Mouse (Mus musculus): Measurements from ENCODE around the gene Card9. TPM values are rescaled to one million over a fixed set of nuclear protein-coding genes. Genes with fewer than 3 reads are reported as not detected.

Card9 gene
- polyA plus RNA-seq, 1 experiment from 2014 or later: 0.53 TPM

- ATAC-seq (ENCODE audit: low FRiP score, low TSS enrichment): no peak
- Histone ChIP-seq H3K36me3 (ENCODE audit: control insufficient read depth, insufficient read depth, low read length) (no peaks in the 10 kb centered on the region), H3K4me3 (ENCODE audit: low read length) (no peak overlapping the region), H3K27ac (ENCODE audit: low read depth, low read length) (no peak overlapping the region), H3K9me3 (ENCODE audit: control insufficient read depth, low read length) (0 out of 2 replicates have a peak, but pooled peaks cover 4% of the 10 kb centered on the region), H3K4me1 (ENCODE audit: control insufficient read depth, insufficient read depth, low read length) (no peaks in the 10 kb centered on the region; the same call in 1 of the 2 replicates), H3K4me2 (replicated peaks; ENCODE audit: low read depth, low read length) (no peak overlapping the region), H3K9ac (ENCODE audit: low read depth, low read length) (no peak overlapping the region), H3K27me3 (ENCODE audit: control insufficient read depth, insufficient read depth, low read length) (no peaks in the 10 kb centered on the region)
- WGBS: 74% methylated on average over 2 of the region's 2 CpGs
Measured at GRCm38 (mm10) chr2:26305555-26305954, 55.2 kb downstream of the Card9 start.

- H3K36me3 ChIP-seq (ENCODE audit: control insufficient read depth, insufficient read depth, low read length): no peaks in the 10 kb centered on the region
- 56% methylated on average over 1 of the region's 1 CpGs for WGBS
- H3K4me1 ChIP-seq (ENCODE audit: control insufficient read depth, insufficient read depth, low read length): no peaks in the 10 kb centered on the region; the same call in 1 of the 2 replicates
- H3K4me2 ChIP-seq (replicated peaks; ENCODE audit: low read depth, low read length): no peak overlapping the region
- no peak overlapping the region for H3K9ac ChIP-seq (ENCODE audit: low read depth, low read length)
- no peak overlapping the region for H3K27ac ChIP-seq (ENCODE audit: low read depth, low read length)
- no peak for ATAC-seq (ENCODE audit: low FRiP score, low TSS enrichment)
- H3K4me3 ChIP-seq (ENCODE audit: low read length): no peak overlapping the region
- H3K27me3 ChIP-seq (ENCODE audit: control insufficient read depth, insufficient read depth, low read length): no peaks in the 10 kb centered on the region
- H3K9me3 ChIP-seq (ENCODE audit: control insufficient read depth, low read length): 0 out of 2 replicates have a peak, but pooled peaks cover 4% of the 10 kb centered on the region
Measured at GRCm38 (mm10) chr2:26304711-26305110, 56.0 kb downstream of the Card9 start.

Other genes with a start within 250 kb of the Card9 start
- gene Nacc2, start 237.7 kb downstream of the Card9 start, polyA plus RNA-seq (2014; fragmentation: Nextera tagmentation; extraction: Ambion mirVana): 3.7 and 6.6 TPM in 2 replicates
- not detected in 2 replicates for gene Lhx3, start 152.6 kb downstream of the Card9 start, polyA plus RNA-seq (2014; fragmentation: Nextera tagmentation; extraction: Ambion mirVana)
- 10.0 and 19.0 TPM in 2 replicates for gene Qsox2, start 123.4 kb downstream of the Card9 start, polyA plus RNA-seq (2014; fragmentation: Nextera tagmentation; extraction: Ambion mirVana)
- 0.04 TPM in 1 of 2 replicates, not detected in the other for gene Ccdc187, start 66.4 kb downstream of the Card9 start, polyA plus RNA-seq (2014; fragmentation: Nextera tagmentation; extraction: Ambion mirVana)
- gene Gpsm1, start 45.4 kb downstream of the Card9 start, polyA plus RNA-seq (2014; fragmentation: Nextera tagmentation; extraction: Ambion mirVana): 25.7 and 27.1 TPM in 2 replicates
- 27.4 and 33.3 TPM in 2 replicates for gene Dnlz, start 8.8 kb downstream of the Card9 start, polyA plus RNA-seq (2014; fragmentation: Nextera tagmentation; extraction: Ambion mirVana)
- gene Snapc4, start 19.7 kb upstream of the Card9 start, polyA plus RNA-seq (2014; fragmentation: Nextera tagmentation; extraction: Ambion mirVana): 24.6 and 29.3 TPM in 2 replicates
- gene Entr1, start 28.4 kb upstream of the Card9 start, polyA plus RNA-seq (2014; fragmentation: Nextera tagmentation; extraction: Ambion mirVana): 86.1 and 112 TPM in 2 replicates
- gene Pmpca, start 28.4 kb upstream of the Card9 start, polyA plus RNA-seq (2014; fragmentation: Nextera tagmentation; extraction: Ambion mirVana): 68.9 and 113 TPM in 2 replicates
- 13.7 and 24.7 TPM in 2 replicates for gene Inpp5e, start 48.3 kb upstream of the Card9 start, polyA plus RNA-seq (2014; fragmentation: Nextera tagmentation; extraction: Ambion mirVana)
- gene Sec16a, start 84.3 kb upstream of the Card9 start, polyA plus RNA-seq (2014; fragmentation: Nextera tagmentation; extraction: Ambion mirVana): 18.9 and 43.9 TPM in 2 replicates
- 33.4 and 45.1 TPM in 2 replicates for gene Notch1, start 155.7 kb upstream of the Card9 start, polyA plus RNA-seq (2014; fragmentation: Nextera tagmentation; extraction: Ambion mirVana)
- 172 and 194 TPM in 2 replicates for gene Egfl7, start 219.1 kb upstream of the Card9 start, polyA plus RNA-seq (2014; fragmentation: Nextera tagmentation; extraction: Ambion mirVana)
- gene Gm20532, start 225.7 kb upstream of the Card9 start, polyA plus RNA-seq (2014; fragmentation: Nextera tagmentation; extraction: Ambion mirVana): not detected in 2 replicates
- 30.0 and 41.4 TPM in 2 replicates for gene Agpat2, start 243.5 kb upstream of the Card9 start, polyA plus RNA-seq (2014; fragmentation: Nextera tagmentation; extraction: Ambion mirVana)